Mouse (Mus musculus): ENCODE data around the gene Repin1. TPM values are rescaled to one million over a fixed set of nuclear protein-coding genes. Genes with fewer than 3 reads are reported as not detected.

Repin1 gene
- polyA plus RNA-seq, 1 experiment from 2014 or later: 40.8 TPM

DNA sequence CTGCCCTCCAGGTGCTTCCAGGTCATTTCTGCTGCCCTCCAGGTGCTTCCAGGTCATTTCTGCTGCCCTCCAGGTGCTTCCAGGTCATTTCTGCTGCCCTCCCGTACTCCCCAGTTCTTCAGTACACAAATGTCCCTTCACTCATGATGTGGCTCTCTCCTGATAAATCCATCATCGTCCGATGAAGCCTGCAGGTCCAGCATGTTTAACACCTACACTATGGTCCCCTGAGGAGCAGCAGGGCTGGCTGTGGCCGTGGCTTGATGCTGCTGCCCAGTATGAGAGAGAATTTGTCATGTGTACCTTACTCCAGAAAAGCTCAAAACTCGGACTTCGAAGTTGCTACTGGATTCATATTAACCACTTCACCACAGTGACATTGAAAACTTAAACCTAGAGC lies 47.7 kb downstream of the Repin1 start:
- no peak overlapping the region for H3K4me3 ChIP-seq (ENCODE audit: low read depth, low read length)
- H3K9me3 ChIP-seq (ENCODE audit: control insufficient read depth, low read length): no peaks in the 10 kb centered on the region
- H3K27me3 ChIP-seq (ENCODE audit: control insufficient read depth, insufficient read depth, low read length): no peaks in the 10 kb centered on the region
- WGBS: 84% methylated on average over 6 of the region's 6 CpGs
- no peak for ATAC-seq (ENCODE audit: low read depth)
- H3K4me2 ChIP-seq (ENCODE audit: low read depth, low read length): no peak overlapping the region
- H3K9ac ChIP-seq (replicated peaks; ENCODE audit: low read depth, low read length): no peak overlapping the region
- no peaks in the 10 kb centered on the region for H3K4me1 ChIP-seq (ENCODE audit: control insufficient read depth, insufficient read depth, low read length)
- no peaks in the 10 kb centered on the region for H3K36me3 ChIP-seq (ENCODE audit: control insufficient read depth, insufficient read depth, low read length)
- H3K27ac ChIP-seq (ENCODE audit: low read depth, low read length): no peak overlapping the region

DNA sequence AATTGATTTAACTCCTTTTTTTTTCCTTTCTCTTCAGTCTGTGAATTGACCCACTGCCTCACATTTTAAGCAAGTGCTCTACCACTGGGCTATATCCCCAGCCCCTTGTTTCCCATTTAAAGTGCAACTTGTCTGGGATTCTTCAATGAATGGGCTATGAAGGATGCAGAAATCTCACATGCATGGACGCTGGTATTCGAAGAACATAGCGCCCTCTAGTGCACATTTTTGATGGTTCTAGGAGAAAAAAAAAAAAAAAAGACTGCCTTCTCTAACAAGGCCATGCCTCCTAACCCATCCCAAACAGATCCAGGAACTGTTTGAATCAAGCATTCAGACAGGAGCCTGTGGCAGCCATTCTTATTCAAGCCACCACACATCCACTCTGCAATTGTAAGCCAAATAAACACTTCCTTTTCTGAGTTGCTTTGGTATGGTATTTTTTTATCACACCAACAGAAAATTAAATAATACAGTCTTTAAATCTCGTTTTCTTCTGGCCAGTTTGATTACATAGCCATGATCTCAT lies 49.1 kb downstream of the Repin1 start:
- whole genome bisulfite sequencing: 25% methylated on average over 4 of the region's 4 CpGs

DNA sequence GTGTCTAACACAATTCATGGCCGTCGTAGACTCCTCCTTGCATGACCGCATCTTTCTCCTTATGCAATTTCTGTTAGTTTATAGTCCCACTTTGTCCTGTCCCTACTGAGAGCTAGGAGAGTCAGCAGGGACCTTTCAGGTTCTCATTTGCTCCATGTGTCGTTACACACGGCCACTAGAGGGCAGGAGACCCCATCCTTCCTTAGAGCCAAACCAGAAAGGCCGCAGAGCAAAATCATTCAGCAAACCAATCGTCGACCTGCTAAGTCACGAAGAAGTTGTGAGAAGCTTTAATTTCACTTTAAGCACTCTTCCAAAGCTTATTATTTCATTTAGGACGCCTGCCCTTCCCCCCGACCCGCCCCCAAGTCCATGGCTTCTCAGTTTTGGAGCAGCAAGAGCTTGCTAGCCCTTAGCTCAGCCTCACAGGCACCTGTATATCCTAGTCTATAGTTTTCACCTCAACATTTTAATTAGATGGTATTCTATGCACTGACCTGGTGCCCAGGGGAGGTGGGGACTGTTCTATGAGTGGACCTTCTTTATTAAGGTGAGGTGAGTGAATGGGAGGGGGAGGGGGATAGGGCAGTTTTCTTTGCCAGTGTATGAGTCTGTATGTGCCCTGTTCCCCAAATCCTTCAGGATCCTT lies 52.1 kb downstream of the Repin1 start:
- 17% methylated on average over 12 of the region's 12 CpGs for WGBS
- Histone ChIP-seq H3K9me3 (ENCODE audit: control insufficient read depth, low read length) (no peaks in the 10 kb centered on the region), H3K27me3 (ENCODE audit: control insufficient read depth, insufficient read depth, low read length) (no peaks in the 10 kb centered on the region), H3K36me3 (ENCODE audit: control insufficient read depth, insufficient read depth, low read length) (no peaks in the 10 kb centered on the region), H3K4me1 (ENCODE audit: control insufficient read depth, insufficient read depth, low read length) (no peaks in the 10 kb centered on the region), H3K4me3 (ENCODE audit: low read depth, low read length) (no peak overlapping the region), H3K4me2 (ENCODE audit: low read depth, low read length) (no peak overlapping the region), H3K27ac (ENCODE audit: low read depth, low read length) (no peak overlapping the region), H3K9ac (replicated peaks; ENCODE audit: low read depth, low read length) (no peak overlapping the region)
- peak; percentile 65; the same call in 1 of the 2 replicates for ATAC-seq (ENCODE audit: low read depth)

More for the DNA sequence above, 49.1 kb downstream of the Repin1 start:
- no peaks in the 10 kb centered on the region for H3K27me3 ChIP-seq (ENCODE audit: control insufficient read depth, insufficient read depth, low read length)
- no peaks in the 10 kb centered on the region for H3K36me3 ChIP-seq (ENCODE audit: control insufficient read depth, insufficient read depth, low read length)
- H3K4me1 ChIP-seq (ENCODE audit: control insufficient read depth, insufficient read depth, low read length): no peaks in the 10 kb centered on the region
- no peak overlapping the region for H3K9ac ChIP-seq (replicated peaks; ENCODE audit: low read depth, low read length)
- no peak overlapping the region for H3K27ac ChIP-seq (ENCODE audit: low read depth, low read length)
- H3K4me3 ChIP-seq (ENCODE audit: low read depth, low read length): no peak overlapping the region
- H3K9me3 ChIP-seq (ENCODE audit: control insufficient read depth, low read length): no peaks in the 10 kb centered on the region
- no peak overlapping the region for H3K4me2 ChIP-seq (ENCODE audit: low read depth, low read length)
- ATAC-seq (ENCODE audit: low read depth): peak; percentile 50; the same call in 1 of the 2 replicates

DNA sequence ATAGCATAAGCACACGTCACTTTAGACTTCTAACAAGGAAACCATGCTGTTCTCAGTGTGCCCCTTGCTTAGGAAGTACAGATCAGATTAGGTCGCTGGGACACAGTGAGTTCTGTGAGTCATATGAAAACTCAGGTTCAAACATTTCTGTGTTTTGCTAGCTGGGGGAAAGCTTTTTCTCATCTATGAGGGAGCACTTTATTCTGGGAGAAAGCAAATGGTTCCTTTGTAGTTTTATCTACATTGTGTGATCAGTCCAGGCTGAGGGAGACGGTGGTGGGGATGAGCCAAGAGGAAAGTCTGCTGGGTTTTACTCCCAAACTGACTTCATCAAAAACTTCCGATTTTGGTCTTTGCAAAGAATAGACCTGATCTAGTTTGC lies 52.6 kb downstream of the Repin1 start:
- Histone ChIP-seq H3K27me3 (ENCODE audit: control insufficient read depth, insufficient read depth, low read length) (no peaks in the 10 kb centered on the region), H3K4me3 (ENCODE audit: low read depth, low read length) (no peak overlapping the region), H3K4me2 (ENCODE audit: low read depth, low read length) (no peak overlapping the region), H3K27ac (ENCODE audit: low read depth, low read length) (no peak overlapping the region), H3K9me3 (ENCODE audit: control insufficient read depth, low read length) (no peaks in the 10 kb centered on the region), H3K4me1 (ENCODE audit: control insufficient read depth, insufficient read depth, low read length) (no peaks in the 10 kb centered on the region), H3K36me3 (ENCODE audit: control insufficient read depth, insufficient read depth, low read length) (no peaks in the 10 kb centered on the region), H3K9ac (replicated peaks; ENCODE audit: low read depth, low read length) (no peak overlapping the region)
- no peak for ATAC-seq (ENCODE audit: low read depth)
- WGBS: 87% methylated on average over 4 of the region's 4 CpGs

DNA sequence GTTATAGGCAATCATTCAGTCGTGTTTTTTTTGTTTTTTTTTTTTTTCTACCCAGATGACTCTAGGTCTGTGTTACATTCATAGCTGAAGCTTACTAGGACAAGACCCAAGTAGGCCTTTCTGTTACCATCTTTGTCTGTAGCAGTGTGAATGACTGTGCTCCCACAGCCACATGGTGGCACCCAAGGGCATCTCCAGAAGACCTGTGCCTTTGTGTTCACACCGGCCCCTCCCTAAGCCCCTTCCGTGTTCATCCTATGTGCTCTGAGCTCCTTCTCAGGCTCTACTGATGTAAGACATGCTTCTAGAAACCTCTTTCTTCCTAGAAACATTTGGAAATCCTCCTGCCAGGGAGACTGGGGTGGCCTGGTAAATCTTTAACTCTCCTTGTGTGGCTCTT lies 53.3 kb downstream of the Repin1 start, which contains the start of gene Gimap8:
Gene Gimap8, plus strand, starts transcription at position 240 of the 400 bp plus-strand sequence.
- no peak within 1 kb of the TSS for H3K27ac ChIP-seq (ENCODE audit: low read depth, low read length)
- no peak within 1 kb of the TSS for H3K4me2 ChIP-seq (ENCODE audit: low read depth, low read length)
- 42% methylated on average over 3 of the region's 3 CpGs for WGBS
- H3K4me3 ChIP-seq (ENCODE audit: low read depth, low read length): no peak within 1 kb of the TSS
- H3K9ac ChIP-seq (replicated peaks; ENCODE audit: low read depth, low read length): no peak within 1 kb of the TSS
- no peak for ATAC-seq (ENCODE audit: low read depth)
- H3K4me1 ChIP-seq (ENCODE audit: control insufficient read depth, insufficient read depth, low read length): no peaks in the 10 kb centered on the region
- H3K36me3 ChIP-seq (ENCODE audit: control insufficient read depth, insufficient read depth, low read length): no peaks in the 10 kb centered on the region
- H3K27me3 ChIP-seq (ENCODE audit: control insufficient read depth, insufficient read depth, low read length): no peaks in the 10 kb centered on the region
- no peaks in the 10 kb centered on the region for H3K9me3 ChIP-seq (ENCODE audit: control insufficient read depth, low read length)

DNA sequence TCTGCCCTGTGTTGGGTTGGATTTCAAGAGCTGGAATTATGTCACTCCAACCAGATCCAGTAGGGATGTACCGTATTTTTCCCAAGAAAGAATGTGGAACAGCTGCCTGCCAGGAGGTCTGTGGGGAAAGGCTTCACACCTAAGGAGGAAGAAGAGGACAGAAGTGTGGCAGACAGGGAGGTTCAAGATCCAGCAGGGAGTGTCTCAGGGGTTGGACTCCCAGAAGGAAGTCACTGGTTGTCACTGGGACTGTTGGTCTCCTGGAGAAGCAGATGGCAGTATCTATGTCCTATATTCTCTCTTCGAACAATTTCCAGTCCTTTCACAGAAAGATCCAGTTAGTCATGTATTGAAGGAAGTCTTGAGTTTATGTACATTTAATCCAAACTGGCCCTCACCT lies 53.9 kb downstream of the Repin1 start:
- Histone ChIP-seq H3K4me2 (ENCODE audit: low read depth, low read length) (no peak overlapping the region), H3K27ac (ENCODE audit: low read depth, low read length) (no peak overlapping the region), H3K9ac (replicated peaks; ENCODE audit: low read depth, low read length) (no peak overlapping the region), H3K4me1 (ENCODE audit: control insufficient read depth, insufficient read depth, low read length) (no peaks in the 10 kb centered on the region), H3K4me3 (ENCODE audit: low read depth, low read length) (no peak overlapping the region), H3K9me3 (ENCODE audit: control insufficient read depth, low read length) (no peaks in the 10 kb centered on the region), H3K36me3 (ENCODE audit: control insufficient read depth, insufficient read depth, low read length) (no peaks in the 10 kb centered on the region), H3K27me3 (ENCODE audit: control insufficient read depth, insufficient read depth, low read length) (no peaks in the 10 kb centered on the region)
- no peak for ATAC-seq (ENCODE audit: low read depth)
- WGBS: 92% methylated on average over 2 of the region's 2 CpGs

Other genes starting within 250 kb of the Repin1 start
- gene Krba1, start 198.3 kb upstream of the Repin1 start, polyA plus RNA-seq (2014; fragmentation: Nextera tagmentation; extraction: Ambion mirVana): 26.7 and 28.1 TPM in 2 replicates
- gene Zfp467, start 148.1 kb upstream of the Repin1 start, polyA plus RNA-seq (2014; fragmentation: Nextera tagmentation; extraction: Ambion mirVana): 29.7 and 37.8 TPM in 2 replicates
- gene Sspo, start 145.7 kb upstream of the Repin1 start, polyA plus RNA-seq (2014; fragmentation: Nextera tagmentation; extraction: Ambion mirVana): 0.16 and 0.35 TPM in 2 replicates
- gene Atp6v0e2, start 56.3 kb upstream of the Repin1 start, polyA plus RNA-seq (2014; fragmentation: Nextera tagmentation; extraction: Ambion mirVana): 248 and 275 TPM in 2 replicates
- gene Lrrc61, start 39.1 kb upstream of the Repin1 start, polyA plus RNA-seq (2014; fragmentation: Nextera tagmentation; extraction: Ambion mirVana): 15.1 and 22.8 TPM in 2 replicates
- gene Rarres2, start 21.1 kb upstream of the Repin1 start, polyA plus RNA-seq (2014; fragmentation: Nextera tagmentation; extraction: Ambion mirVana): 0.68 and 11.8 TPM in 2 replicates
- 0.90 TPM in 1 of 2 replicates, not detected in the other for gene Gm45021, start 4.3 kb upstream of the Repin1 start, polyA plus RNA-seq (2014; fragmentation: Nextera tagmentation; extraction: Ambion mirVana)
- not detected in 2 replicates for gene Gm44965, start 58 bp downstream of the Repin1 start, polyA plus RNA-seq (2014; fragmentation: Nextera tagmentation; extraction: Ambion mirVana)
- gene Zfp775, start 8.2 kb downstream of the Repin1 start, polyA plus RNA-seq (2014; fragmentation: Nextera tagmentation; extraction: Ambion mirVana): 12.3 and 17.6 TPM in 2 replicates
- 20.5 and 26.9 TPM in 2 replicates for gene AI854703, start 32.9 kb downstream of the Repin1 start, polyA plus RNA-seq (2014; fragmentation: Nextera tagmentation; extraction: Ambion mirVana)
- 0.20 and 0.35 TPM in 2 replicates for gene Gimap8, start 53.4 kb downstream of the Repin1 start, polyA plus RNA-seq (2014; fragmentation: Nextera tagmentation; extraction: Ambion mirVana)
- gene Gimap9, start 82.2 kb downstream of the Repin1 start, polyA plus RNA-seq (2014; fragmentation: Nextera tagmentation; extraction: Ambion mirVana): 0.70 and 1.5 TPM in 2 replicates
- 0.33 and 1.4 TPM in 2 replicates for gene Gimap4, start 90.7 kb downstream of the Repin1 start, polyA plus RNA-seq (2014; fragmentation: Nextera tagmentation; extraction: Ambion mirVana)
- 5.8 and 8.9 TPM in 2 replicates for gene Gimap6, start 114.3 kb downstream of the Repin1 start, polyA plus RNA-seq (2014; fragmentation: Nextera tagmentation; extraction: Ambion mirVana)
- gene Gm28053, start 124.7 kb downstream of the Repin1 start, polyA plus RNA-seq (2014; fragmentation: Nextera tagmentation; extraction: Ambion mirVana): not detected in 2 replicates
- not detected in 2 replicates for gene Gimap7, start 124.7 kb downstream of the Repin1 start, polyA plus RNA-seq (2014; fragmentation: Nextera tagmentation; extraction: Ambion mirVana)
- gene Gimap1, start 145.2 kb downstream of the Repin1 start, polyA plus RNA-seq (2014; fragmentation: Nextera tagmentation; extraction: Ambion mirVana): 2.8 and 4.9 TPM in 2 replicates
- 0.84 and 1.5 TPM in 2 replicates for gene Gimap5, start 152.3 kb downstream of the Repin1 start, polyA plus RNA-seq (2014; fragmentation: Nextera tagmentation; extraction: Ambion mirVana)
- not detected in 2 replicates for gene Gimap3, start 177.0 kb downstream of the Repin1 start, polyA plus RNA-seq (2014; fragmentation: Nextera tagmentation; extraction: Ambion mirVana)
- 16.7 and 26.9 TPM in 2 replicates for gene Tmem176a, start 247.0 kb downstream of the Repin1 start, polyA plus RNA-seq (2014; fragmentation: Nextera tagmentation; extraction: Ambion mirVana)
- 88.1 and 135 TPM in 2 replicates for gene Tmem176b, start 247.6 kb downstream of the Repin1 start, polyA plus RNA-seq (2014; fragmentation: Nextera tagmentation; extraction: Ambion mirVana)

Measured in neural tube, embryonic 14.5 days (tissue).